Mouse (Mus musculus) lung, embryonic 15.5 days (tissue): ENCODE results near the gene Tubb4a. TPM values are rescaled to one million over a fixed set of nuclear protein-coding genes. Genes with fewer than 3 reads are reported as not detected.
A peak's percentile ranks its signal among the peaks of the same experiment; 100 is the strongest.
"Not testable (repeated sequence)": the region's sequence is repeated elsewhere in the genome, so short reads cannot be mapped to it uniquely, and the experiment has no call there.

Source experiments
- ATAC-seq: fragments of 200-750 bp; cut with Nextera tagmentation; 2 replicates; pipeline ENCODE4 v1.8.0; 2017; ENCODE audit warnings: moderate number of reproducible peaks, borderline replicate concordance; ENCODE audit not compliant: low FRiP score, low TSS enrichment; ENCODE audit errors: extremely low read depth
- H3K27ac ChIP-seq: fragments of 300-500 bp; sonication (generic); 2 replicates; pipeline ENCODE4 v1.5.1; 2015; ENCODE audit warnings: moderate library complexity, mild to moderate bottlenecking, inconsistent platforms
- H3K27me3 ChIP-seq: fragments of 300-500 bp; sonication (generic); 2 replicates; pipeline ENCODE4 v1.6.1; 2015; ENCODE audit warnings: inconsistent platforms
- H3K36me3 ChIP-seq: fragments of 300-500 bp; sonication (generic); 2 replicates; pipeline ENCODE4 v1.6.1; 2015; ENCODE audit warnings: inconsistent platforms
- H3K4me1 ChIP-seq: fragments of 300-500 bp; sonication (generic); 2 replicates; pipeline ENCODE4 v1.6.1; 2015; ENCODE audit warnings: inconsistent platforms
- H3K4me2 ChIP-seq: fragments of 300-500 bp; sonication (generic); 2 replicates; pipeline ENCODE4 v1.6.1; 2015; ENCODE audit warnings: inconsistent platforms, mild to moderate bottlenecking, moderate library complexity
- H3K4me3 ChIP-seq: fragments of 300-500 bp; sonication (generic); 2 replicates; pipeline ENCODE4 v1.5.1; 2015; ENCODE audit warnings: mild to moderate bottlenecking, inconsistent platforms
- H3K9ac ChIP-seq: fragments of 300-500 bp; sonication (generic); 2 replicates; pipeline ENCODE4 v1.6.1; 2015; ENCODE audit warnings: inconsistent platforms
- H3K9me3 ChIP-seq: fragments of 300-500 bp; sonication (generic); 2 replicates; pipeline ENCODE4 v1.6.1; 2016; ENCODE audit warnings: inconsistent platforms
- WGBS: fragments of 180-500 bp; shearing (Covaris S2); methylation state at CpG from one replicate; pipeline ENCODE4 v1.1.7; 2015; 5-methylcytosine and 5-hydroxymethylcytosine counted together
- polyA plus RNA-seq: library from polyadenylated mRNA; unstranded; fragments of >200 nt; fragmentation: Nextera tagmentation; extraction: Ambion mirVana; gene quantifications from 2 replicates; pipeline ENCODE4 v1.2.1, GENCODE M21; 2015

The Tubb4a gene
- polyA plus RNA-seq = 16.4 and 17.5 TPM in 2 replicates

DNA sequence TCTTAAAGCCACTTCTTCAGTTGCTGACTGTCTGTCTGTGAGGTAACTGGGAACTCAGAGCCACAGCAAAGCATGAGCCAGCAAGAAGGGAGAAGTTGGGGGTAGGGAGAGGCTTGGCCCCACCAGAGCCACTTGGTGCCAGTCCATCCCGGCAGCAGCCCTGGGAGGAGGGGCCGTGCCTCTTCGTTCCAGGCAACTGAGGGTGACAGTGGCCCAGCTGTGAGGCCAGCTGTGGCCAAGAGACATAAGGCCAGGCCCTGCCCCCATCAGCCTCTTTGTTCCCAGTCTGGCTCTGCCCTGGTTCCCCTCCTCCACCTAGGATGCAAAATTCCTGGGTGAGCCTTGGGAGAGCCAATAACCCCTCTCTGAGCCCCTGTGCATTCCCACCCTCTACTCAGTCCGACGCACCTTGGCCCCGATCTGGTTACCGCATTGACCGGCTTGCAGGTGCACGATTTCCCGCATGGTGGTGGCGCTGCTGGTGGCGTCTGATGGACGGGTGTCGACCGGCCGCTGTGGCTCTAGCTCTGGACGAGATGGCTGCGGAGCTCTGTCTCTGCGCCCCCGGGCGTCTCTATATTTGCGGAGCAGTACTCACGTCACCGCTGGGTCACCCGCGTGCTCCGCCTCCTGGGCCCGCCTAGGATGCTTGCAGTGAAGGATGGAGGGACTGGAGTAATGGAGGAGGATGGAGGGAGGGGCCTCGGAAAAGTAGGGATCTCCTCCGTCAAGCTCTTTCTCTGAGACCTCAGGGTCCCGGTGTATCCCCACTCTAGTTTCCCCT lies at the start of gene Tubb4a:
Tubb4a (minus strand) TSS at position 734 of the 784 bp plus-strand sequence.
- peak; percentile 65 for ATAC-seq
- peaks cover 11% of the 10 kb centered on the region; the same call in 1 of the 2 replicates for H3K27me3 ChIP-seq
- peak within 1 kb of the TSS; percentile 35 for H3K4me3 ChIP-seq
- H3K27ac ChIP-seq = no peak within 1 kb of the TSS
- no peaks in the 10 kb centered on the region for H3K9me3 ChIP-seq
- WGBS = 1% methylated on average over 31 of the region's 31 CpGs
- H3K4me1 ChIP-seq = peaks cover 10% of the 10 kb centered on the region
- H3K4me2 ChIP-seq = peak within 1 kb of the TSS; percentile 56
- H3K36me3 ChIP-seq = no peaks in the 10 kb centered on the region
- peak within 1 kb of the TSS; percentile 21; the same call in 1 of the 2 replicates for H3K9ac ChIP-seq

DNA sequence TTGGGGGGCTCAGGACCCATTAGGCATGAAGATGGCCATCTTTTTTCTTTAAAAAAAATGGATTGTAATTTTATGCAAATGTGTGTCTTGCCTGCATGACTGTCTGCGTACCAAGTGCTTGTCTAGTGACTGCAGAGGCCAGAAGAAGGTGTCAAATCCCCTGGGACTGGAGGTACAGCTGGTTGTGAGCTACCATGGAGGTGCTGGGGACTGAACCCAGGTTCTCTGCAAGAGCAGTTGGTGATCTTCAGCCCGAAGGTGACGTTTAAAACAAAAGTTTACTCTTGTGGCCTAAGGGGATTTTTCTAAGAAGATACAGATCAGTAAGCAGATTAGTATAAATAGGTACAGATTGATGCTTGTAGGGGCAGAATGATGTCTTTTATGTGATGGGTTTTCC lies 48.1 kb upstream of the Tubb4a start:
- 65% methylated on average over 3 of the region's 3 CpGs for WGBS

DNA sequence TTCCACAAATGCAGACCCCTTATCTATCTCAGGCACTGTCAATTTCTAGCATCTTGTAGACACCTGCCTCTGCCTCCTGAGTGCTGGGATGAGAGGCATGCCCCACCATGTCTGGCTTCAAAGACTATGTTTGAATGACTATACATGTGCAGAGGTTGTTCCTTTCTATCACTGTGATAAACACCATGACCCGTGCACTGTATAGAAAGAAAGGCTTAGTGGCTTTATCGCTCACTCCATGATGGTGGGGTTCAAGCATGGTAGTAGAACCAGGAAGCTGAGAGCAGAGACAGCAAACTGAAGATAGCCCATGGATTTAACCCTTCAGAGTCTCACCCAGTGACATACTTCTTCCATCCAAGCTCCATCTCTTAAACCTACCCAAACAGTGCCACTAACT lies 47.1 kb upstream of the Tubb4a start:
- Histone ChIP-seq H3K4me2 (no peak overlapping the region), H3K4me3 (no peak overlapping the region), H3K27me3 (no peaks in the 10 kb centered on the region), H3K9me3 (no peaks in the 10 kb centered on the region), H3K9ac (no peak overlapping the region), H3K4me1 (no peaks in the 10 kb centered on the region), H3K36me3 (no peaks in the 10 kb centered on the region), H3K27ac (no peak overlapping the region)
- 75% methylated on average over 2 of the region's 2 CpGs for WGBS
- no peak for ATAC-seq

More for the DNA sequence above, 48.1 kb upstream of the Tubb4a start:
- H3K9ac ChIP-seq = no peak overlapping the region
- H3K9me3 ChIP-seq = no peaks in the 10 kb centered on the region
- H3K4me1 ChIP-seq = no peaks in the 10 kb centered on the region
- no peak overlapping the region for H3K4me2 ChIP-seq
- H3K36me3 ChIP-seq = no peaks in the 10 kb centered on the region
- no peak for ATAC-seq
- H3K27ac ChIP-seq = no peak overlapping the region
- H3K27me3 ChIP-seq = no peaks in the 10 kb centered on the region
- H3K4me3 ChIP-seq = no peak overlapping the region

DNA sequence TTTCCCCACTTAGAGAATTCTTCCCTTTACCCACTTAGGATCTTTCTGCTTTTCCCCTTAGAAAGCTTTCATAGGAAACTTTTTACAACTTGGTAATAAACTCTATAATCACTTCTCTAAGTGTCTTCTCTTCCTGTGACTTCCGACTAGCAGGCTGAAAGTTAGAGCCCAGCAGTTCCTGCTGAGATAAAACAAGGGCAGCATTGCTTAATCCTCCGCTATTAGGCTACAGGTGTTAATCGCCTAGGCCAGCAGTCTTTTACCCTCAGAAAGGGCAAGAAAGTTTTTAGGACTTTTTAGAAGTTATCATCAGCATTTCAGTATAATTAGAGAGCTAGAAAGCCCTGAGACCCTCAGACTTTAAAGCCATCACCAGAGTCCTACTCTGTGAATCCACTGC lies 46.4 kb upstream of the Tubb4a start:
- H3K27ac ChIP-seq, H3K4me3 ChIP-seq: not testable (repeated sequence)

DNA sequence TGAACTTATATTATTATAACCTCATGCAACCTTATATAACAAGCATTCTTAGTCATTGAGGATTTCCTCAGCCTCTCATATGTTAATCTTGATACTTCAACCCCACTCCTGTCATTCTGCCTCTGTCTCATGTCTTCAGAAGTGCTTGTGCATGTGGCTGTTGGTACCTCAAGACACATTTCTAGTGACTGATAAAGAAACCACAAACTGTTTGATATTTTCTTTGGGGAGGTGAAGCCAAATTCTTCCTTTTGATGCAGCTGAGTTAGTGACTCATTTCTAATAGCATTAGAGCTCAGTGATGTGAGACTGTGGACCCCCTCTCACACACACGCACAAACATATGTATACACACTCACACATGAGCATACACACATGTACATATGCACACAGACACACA lies 44.2 kb upstream of the Tubb4a start:
- H3K4me3 ChIP-seq = no peak overlapping the region
- no peaks in the 10 kb centered on the region for H3K4me1 ChIP-seq
- H3K4me2 ChIP-seq = no peak overlapping the region
- no peaks in the 10 kb centered on the region for H3K36me3 ChIP-seq
- no peak overlapping the region for H3K9ac ChIP-seq
- no peak overlapping the region for H3K27ac ChIP-seq
- H3K27me3 ChIP-seq = no peaks in the 10 kb centered on the region
- WGBS = 84% methylated on average over 1 of the region's 1 CpGs
- ATAC-seq = no peak
- H3K9me3 ChIP-seq = no peaks in the 10 kb centered on the region

More for the DNA sequence above, 46.4 kb upstream of the Tubb4a start:
- not testable (repeated sequence) for H3K36me3 ChIP-seq, H3K4me2 ChIP-seq, H3K27me3 ChIP-seq, H3K4me1 ChIP-seq, ATAC-seq, H3K9ac ChIP-seq, H3K9me3 ChIP-seq
- WGBS = 6% methylated on average over 3 of the region's 3 CpGs

DNA sequence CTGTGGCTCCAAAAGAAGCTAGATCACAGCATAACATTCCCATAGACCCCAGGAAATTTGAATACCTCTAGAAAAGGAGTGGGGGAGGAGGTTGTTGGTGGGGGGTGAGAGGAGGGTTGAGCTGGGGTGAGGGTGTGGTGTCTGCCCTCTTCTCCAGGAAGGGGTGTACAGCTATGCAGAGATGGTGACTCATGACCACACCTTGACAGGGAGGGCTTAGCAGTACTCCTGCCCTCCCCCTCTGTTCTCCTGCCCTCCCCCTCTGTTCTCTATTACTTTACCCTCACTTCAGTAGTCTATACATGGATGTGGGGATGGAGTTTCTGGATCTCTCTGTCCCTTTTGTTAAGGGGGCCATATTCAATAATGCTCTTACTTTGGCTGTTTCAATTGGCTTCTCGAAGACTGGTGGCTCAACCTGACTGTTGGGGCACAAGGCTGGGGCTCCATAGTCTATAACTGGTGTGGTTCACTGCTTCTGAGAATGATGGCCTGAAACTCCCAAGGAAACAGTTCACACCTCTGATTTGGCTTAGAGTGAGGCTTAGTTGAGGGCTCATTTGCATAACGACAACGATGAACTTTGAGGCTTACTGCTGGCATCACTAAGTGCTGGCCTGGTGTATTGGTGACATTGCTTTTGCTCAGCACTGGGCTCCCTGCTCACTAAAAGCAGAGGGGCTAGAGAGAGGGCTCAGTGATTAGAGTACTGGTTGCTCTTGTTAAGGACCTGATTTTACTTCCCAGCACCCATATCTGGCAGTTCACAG lies 38.5 kb upstream of the Tubb4a start:
- no peak overlapping the region for H3K9ac ChIP-seq
- H3K4me3 ChIP-seq = no peak overlapping the region
- H3K27ac ChIP-seq = no peak overlapping the region
- WGBS = 60% methylated on average over 3 of the region's 3 CpGs
- no peaks in the 10 kb centered on the region for H3K36me3 ChIP-seq
- no peak overlapping the region for H3K4me2 ChIP-seq
- no peak for ATAC-seq
- no peaks in the 10 kb centered on the region for H3K27me3 ChIP-seq
- H3K4me1 ChIP-seq = no peaks in the 10 kb centered on the region
- no peaks in the 10 kb centered on the region for H3K9me3 ChIP-seq

DNA sequence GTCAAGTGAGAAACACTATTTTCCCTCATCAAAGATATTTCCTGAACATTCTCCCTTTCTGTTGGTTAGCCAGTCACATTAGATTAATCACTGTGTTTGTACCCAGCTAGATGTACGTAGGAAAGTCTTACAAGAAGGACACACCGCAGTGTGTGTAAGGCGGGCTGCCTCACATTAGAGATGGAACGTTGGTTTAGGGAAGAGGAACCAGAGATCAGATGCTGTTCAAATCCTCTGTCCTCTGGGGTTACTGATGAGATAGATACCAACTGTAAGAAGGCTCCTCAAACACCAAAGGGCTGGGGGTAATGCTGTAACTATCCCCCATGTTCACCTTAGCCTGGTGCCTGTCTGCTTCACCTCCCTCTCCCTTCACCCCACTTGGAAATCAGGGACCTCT lies 37.2 kb upstream of the Tubb4a start:
- Histone ChIP-seq H3K27ac (no peak overlapping the region), H3K9ac (no peak overlapping the region), H3K4me1 (no peaks in the 10 kb centered on the region), H3K9me3 (no peaks in the 10 kb centered on the region), H3K4me2 (no peak overlapping the region), H3K4me3 (no peak overlapping the region), H3K27me3 (no peaks in the 10 kb centered on the region), H3K36me3 (no peaks in the 10 kb centered on the region)
- WGBS = 77% methylated on average over 4 of the region's 4 CpGs
- no peak for ATAC-seq

DNA sequence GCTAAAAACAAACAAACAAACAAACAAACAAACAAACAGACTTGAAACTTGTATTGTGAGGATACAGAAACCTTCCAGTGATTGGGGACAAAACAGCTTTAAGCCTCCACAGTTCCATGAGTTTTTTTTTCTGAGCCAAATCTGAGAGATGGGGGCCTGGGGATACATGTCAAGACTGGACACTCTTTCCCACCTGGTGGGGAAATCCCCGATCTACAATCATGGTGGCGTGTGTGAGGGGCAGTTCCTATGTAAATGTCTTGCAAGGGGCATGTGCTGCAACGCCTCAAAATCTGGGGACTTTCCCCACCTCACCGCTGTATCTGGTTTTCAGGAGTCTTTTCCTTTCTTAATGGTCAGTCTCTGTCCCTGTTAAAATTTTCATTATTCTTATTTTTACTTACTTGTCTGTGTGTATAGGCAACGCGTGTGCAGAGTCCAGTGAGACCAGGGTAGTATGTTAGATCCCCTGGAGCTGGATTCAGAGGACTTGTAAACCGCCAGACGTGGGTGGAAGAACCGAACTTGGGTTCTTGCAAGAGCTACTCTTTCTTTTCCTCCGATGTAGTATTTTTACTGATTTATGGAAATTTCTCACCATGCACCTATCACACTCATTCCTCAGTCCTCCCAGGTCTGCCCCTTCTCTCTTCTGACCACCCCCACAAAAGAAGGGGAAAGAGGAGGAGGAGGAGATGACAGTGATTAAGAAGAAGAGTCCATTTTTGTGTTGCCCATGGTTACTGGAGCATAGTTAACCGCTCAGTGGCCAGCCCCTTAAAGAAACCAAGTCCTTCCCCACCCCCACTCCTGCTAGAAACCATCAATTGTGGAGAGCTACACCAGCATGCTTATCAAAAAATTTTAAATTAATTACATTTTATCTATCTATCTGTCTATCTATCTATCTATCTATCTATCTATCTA lies 35.9 kb upstream of the Tubb4a start:
- no peak overlapping the region for H3K27ac ChIP-seq
- 82% methylated on average over 11 of the region's 11 CpGs for WGBS
- no peaks in the 10 kb centered on the region for H3K27me3 ChIP-seq
- H3K9ac ChIP-seq = no peak overlapping the region
- H3K9me3 ChIP-seq = no peaks in the 10 kb centered on the region
- no peak overlapping the region for H3K4me3 ChIP-seq
- ATAC-seq = no peak
- H3K4me1 ChIP-seq = 0 out of 2 replicates have a peak, but pooled peaks cover 4% of the 10 kb centered on the region
- no peaks in the 10 kb centered on the region for H3K36me3 ChIP-seq
- no peak overlapping the region for H3K4me2 ChIP-seq

DNA sequence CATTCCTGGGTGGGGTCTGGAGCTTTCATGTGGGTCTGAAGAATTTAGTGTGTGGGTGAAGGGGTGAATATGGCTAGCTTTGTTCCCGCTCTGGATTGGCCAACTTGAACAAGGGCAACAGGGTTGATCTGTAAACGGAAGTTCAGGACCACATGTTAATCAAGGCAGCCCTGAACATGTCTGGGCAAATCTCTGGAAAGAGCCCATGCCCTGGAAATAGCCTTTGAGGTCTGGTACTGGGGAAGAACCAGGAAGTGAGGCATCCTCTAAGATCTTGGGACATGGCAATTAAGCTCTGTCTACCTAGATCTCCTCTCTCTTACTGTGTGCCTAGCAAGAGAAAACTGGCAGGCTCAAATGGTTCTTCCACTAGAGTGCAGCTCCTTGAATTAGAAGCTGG lies 34.3 kb upstream of the Tubb4a start:
- no peak for ATAC-seq
- Histone ChIP-seq H3K36me3 (no peaks in the 10 kb centered on the region), H3K27me3 (no peaks in the 10 kb centered on the region), H3K27ac (no peak overlapping the region), H3K9ac (no peak overlapping the region), H3K4me2 (no peak overlapping the region), H3K4me3 (no peak overlapping the region), H3K4me1 (0 out of 2 replicates have a peak, but pooled peaks cover 4% of the 10 kb centered on the region), H3K9me3 (no peaks in the 10 kb centered on the region)
- 70% methylated on average over 2 of the region's 2 CpGs for WGBS

DNA sequence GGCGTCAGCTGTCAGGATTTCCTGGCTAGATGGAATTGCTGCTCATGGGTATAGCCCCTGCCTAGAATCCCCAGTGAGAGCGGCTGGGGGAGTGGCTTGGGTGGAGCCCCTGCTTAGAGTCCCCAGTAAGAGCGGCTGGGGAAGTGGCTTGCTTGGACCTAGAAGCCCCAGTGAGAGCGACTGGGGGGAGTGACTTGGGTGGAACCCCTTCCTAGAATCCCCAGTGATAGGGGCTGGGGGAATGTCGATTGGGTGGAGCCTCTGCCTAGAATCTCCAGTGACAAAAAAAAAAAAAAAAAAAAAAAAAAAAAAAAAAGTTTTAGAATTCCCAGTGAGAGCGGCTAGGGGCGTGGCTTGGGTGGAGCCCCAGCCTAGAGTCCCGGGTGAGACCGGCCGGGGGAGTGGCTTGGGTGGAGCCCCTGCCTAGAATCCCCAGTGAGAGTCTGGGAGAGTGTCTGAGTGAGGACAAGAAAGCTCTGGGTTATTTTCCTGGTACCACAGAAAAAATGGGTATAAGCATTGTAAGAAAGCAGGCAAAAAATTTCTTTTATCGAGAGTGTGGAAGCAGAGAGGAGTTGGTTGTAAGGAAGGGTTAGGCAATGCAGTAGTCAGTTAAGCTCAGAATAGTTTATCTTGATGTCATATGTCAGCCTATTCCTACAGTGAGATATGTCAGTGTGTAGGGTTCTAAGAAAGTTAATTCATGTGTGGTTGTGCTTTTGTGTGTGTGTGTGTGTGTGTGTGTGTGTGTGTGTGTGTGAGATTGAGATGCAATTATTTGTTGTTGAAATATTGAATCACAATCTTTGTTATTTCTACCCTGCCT lies 31.2 kb upstream of the Tubb4a start:
- 2% methylated on average over 11 of the region's 11 CpGs for WGBS
- H3K36me3 ChIP-seq = no peaks in the 10 kb centered on the region
- H3K9me3 ChIP-seq = no peaks in the 10 kb centered on the region
- peak overlapping the region; percentile 42 for H3K4me2 ChIP-seq
- no peak overlapping the region for H3K4me3 ChIP-seq
- H3K4me1 ChIP-seq = 0 out of 2 replicates have a peak, but pooled peaks cover 4% of the 10 kb centered on the region
- ATAC-seq = peak; percentile 95
- H3K27ac ChIP-seq = no peak overlapping the region
- no peaks in the 10 kb centered on the region for H3K27me3 ChIP-seq
- H3K9ac ChIP-seq = no peak overlapping the region

DNA sequence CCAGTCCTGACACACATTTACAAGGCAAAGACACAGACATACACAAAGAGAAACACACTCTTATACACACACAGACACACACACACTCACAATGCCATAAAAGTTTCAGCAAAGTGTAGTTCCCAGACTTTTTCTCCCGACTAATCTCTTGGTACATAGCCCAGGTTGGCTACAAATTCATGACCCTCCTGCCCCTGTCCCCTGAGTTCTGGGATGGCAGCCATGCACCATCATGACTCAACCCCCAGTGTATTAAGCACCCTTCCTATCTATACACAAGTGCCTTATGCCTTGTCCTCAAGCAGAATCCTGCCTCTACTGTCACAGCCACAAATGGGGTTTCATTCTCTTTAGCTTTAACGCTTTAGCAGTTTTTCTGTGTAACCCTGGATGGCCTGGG lies 29.2 kb upstream of the Tubb4a start:
- Histone ChIP-seq H3K9me3 (no peaks in the 10 kb centered on the region), H3K27me3 (no peaks in the 10 kb centered on the region), H3K36me3 (no peaks in the 10 kb centered on the region), H3K4me1 (0 out of 2 replicates have a peak, but pooled peaks cover 4% of the 10 kb centered on the region), H3K27ac (no peak overlapping the region), H3K4me2 (no peak overlapping the region), H3K9ac (no peak overlapping the region), H3K4me3 (no peak overlapping the region)
- ATAC-seq = no peak
- WGBS = 66% methylated on average over 2 of the region's 2 CpGs
